Mouse (Mus musculus) lung, postnatal 14 days (tissue): ENCODE measurements around the gene Gng3.
"Not testable (repeated sequence)": the region's sequence is repeated elsewhere in the genome, so short reads cannot be mapped to it uniquely, and the experiment has no call there.

Experiments used
- DNase-seq: peaks from one replicate; pipeline ENCODE4 v3.0.0; 2021

Gng3 gene

DNA sequence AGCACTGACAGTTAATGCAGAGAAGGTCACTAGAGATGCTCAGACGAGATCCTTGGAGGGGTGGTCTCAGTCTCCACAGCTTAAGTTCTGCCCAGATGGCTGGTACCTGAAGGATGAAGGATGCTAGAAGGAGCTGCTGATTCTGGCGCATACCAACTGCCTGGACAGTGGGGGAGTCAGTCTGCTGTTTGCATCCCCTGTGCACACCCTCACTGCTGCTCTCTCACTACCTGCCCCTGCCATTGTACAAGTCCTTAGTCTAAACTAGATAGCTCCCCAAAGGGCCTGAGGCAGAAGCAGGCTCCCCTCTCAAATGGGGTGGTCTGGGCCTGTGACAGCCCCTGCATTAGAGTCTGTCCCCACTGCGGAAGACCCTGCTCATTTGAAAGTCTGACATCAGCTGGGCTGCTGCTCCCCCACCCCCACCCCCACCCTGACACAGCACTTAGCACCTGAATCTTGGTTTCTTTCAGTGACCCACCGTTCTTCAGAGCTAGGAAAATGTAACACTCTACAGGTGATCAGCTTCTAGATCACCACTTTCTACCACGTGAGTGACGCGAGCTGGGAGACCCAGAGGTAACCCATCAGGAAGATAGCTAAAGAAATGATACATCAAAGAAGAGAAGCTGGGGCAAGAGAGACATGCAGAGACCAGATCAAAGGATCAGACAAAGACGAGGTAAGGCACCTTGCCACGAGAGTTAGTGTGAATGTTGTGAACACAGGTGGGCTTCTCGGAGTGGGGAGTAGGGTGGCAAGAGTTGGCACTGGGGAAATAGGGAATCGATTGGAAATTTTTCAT is at the start of gene Gng3:
Gene Gng3, minus strand, starts transcription at position 92 of the 805 bp plus-strand sequence.
- no peak for DNase-seq

- no peak for DNase-seq
Observed at GRCm38 (mm10) chr19:8887585-8888463, 48.8 kb upstream of the Gng3 start.

- no peak for DNase-seq
Observed at GRCm38 (mm10) chr19:8886916-8887584, 48.1 kb upstream of the Gng3 start.

- no peak for DNase-seq
Observed at GRCm38 (mm10) chr19:8883616-8884015, 44.6 kb upstream of the Gng3 start, which contains the start of the genes Lbhd1 and Gm49403. Gene Lbhd1 (plus strand): TSS chr19:8883732. Gene Gm49403 (plus strand): TSS chr19:8883930.

DNA sequence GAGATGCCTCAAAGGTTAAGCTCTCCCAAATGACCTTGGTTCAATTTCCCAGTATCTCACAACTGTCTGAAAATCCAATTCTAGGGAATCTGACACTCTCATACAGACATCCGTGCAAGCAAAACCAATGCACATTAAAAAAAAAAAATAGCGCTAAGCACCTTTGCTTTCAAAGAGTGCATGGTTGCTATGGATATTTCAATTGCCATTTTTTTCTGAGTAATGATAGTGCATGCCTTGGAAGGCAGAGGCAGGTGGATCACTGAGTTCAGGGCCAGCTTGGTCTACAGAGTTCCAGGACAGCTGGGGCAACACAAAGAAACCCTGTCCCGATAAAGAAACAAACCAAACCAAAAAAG is 42.0 kb upstream of the Gng3 start:
- no peak for DNase-seq

GRCm38 (mm10) chr19:8880311-8881033 is 41.5 kb upstream of the Gng3 start, which contains the start of gene Uqcc3:
Gene Uqcc3 (minus strand): TSS chr19:8880923.
- DNase-seq, result peak; percentile 90

DNA sequence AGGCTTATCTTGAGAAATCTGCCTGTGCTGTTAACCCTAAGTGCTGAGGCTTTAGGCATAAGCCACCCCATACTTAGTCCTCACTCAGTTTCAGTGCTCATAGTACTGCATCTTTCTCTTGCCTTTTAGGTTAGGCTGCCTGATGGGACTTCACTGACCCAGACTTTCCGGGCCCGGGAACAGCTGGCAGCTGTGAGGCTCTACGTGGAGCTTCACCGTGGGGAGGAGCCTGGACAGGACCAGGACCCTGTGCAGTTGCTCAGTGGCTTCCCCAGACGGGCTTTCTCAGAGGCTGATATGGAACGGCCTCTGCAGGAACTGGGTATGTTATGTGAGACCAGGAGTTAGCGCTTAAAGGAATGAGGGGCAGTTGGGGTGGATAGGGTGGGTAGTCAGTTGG is 36.0 kb upstream of the Gng3 start:
- DNase-seq, result no peak

- DNase-seq, result no peak
Observed at GRCm38 (mm10) chr19:8872266-8872840, 33.4 kb upstream of the Gng3 start.

DNA sequence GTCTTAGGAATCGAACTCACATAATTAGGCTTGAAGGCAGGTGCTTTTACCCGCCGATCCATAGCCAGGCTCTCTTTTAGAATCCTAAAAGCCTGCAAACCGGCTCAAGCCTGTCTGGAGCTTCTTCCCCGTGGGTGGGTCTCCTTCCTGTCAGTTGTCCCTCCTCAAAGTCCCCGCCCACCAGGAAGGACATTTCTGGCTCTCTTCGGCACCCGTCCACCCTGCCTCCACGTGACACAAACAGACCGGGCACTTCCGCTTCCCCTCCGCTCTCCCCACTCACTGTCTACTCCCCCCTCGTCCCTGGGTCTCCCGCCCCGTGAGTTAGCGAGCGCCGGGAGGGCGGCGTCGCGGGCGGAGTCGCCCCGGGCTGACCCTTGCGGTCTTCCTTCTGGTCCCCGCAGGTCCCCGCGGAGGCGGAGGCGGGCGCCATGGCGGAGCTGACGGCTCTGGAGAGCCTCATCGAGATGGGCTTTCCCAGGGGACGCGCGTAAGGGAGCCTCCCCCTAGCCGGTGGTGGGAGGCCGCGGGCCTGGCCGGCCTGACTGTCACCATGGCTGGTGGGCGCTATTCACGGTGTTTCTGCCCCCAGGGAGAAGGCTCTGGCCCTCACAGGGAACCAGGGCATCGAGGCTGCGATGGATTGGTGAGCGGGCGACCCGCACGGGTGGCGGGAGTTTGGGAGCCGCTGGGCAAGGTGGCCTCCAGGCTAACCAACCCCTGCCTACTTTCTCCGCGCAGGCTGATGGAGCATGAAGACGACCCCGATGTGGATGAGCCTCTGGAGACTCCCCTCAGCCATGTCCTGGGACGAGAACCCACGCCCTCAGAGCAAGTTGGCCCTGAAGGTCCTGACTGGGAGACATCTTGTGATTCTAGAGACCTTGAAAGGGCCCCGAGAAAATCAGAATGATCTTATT is 32.5 kb upstream of the Gng3 start, which contains the start of gene Ubxn1:
Gene Ubxn1, plus strand, starts transcription at position 230 of the 920 bp plus-strand sequence.
- DNase-seq, result peak; percentile 96

DNA sequence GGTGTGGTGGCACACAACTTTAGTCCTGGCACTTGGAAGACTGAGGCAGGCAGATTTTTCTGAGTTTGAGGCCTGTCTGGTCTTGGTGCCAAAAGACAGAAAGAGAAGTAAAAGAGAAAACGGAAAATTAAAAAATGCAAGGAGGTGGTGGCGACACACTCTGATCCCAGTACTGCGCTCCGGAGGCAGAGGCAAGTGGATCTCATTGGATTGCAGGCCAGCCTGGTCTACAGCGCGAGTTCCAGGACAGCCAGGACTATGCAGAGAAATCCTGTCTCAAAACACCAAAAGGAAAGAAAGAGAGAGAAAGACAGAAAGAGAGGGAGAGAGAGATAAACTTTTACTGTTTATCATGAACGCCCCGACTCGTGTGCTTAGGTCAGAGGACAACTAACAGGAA is 31.8 kb upstream of the Gng3 start:
- no peak for DNase-seq

- not testable (repeated sequence) for DNase-seq
Observed at GRCm38 (mm10) chr19:8870381-8870780, 31.4 kb upstream of the Gng3 start.

GRCm38 (mm10) chr19:8864265-8864664 is 25.3 kb upstream of the Gng3 start:
- no peak for DNase-seq

DNA sequence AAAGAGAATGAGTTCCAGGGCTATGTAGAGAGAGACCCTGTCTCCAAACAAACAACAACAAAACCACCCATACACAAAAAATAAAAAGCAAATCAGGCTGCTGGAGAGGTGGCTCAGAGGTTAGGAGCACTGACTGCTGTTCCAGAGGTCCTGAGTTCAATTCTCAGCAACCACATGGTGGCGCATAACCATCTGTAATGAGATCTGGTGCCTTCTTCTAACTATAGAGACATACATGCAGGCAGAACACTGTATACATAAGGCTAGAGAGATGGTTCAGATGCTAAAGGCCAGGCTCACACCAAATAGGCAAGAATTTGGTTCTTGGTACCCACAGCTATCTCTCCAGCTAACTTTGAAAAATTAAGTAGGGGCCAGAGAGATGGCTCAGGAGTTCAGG is 20.0 kb upstream of the Gng3 start:
- peak; percentile 52 for DNase-seq

GRCm38 (mm10) chr19:8857689-8858088 is 18.7 kb upstream of the Gng3 start:
- peak; percentile 75 for DNase-seq

DNA sequence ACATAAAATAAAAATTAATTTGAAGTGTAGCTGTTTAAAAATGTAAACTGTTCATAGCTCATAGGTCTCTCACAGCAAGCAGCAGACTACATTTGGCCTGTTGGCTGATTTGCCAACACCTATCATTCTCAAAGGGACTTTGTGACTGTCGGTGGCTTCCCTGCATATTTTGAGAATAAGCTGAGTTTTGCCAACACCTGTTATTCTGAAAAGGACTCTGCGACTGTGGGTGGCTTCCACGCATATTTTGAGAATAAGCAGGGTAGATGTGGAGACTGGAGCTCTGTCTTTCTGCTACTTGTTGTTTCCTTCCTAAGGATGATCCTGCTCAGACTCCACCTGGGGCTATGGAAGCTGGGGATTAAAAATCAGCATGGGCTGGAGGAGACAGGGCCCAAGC is 14.1 kb upstream of the Gng3 start:
- DNase-seq, result no peak

DNA sequence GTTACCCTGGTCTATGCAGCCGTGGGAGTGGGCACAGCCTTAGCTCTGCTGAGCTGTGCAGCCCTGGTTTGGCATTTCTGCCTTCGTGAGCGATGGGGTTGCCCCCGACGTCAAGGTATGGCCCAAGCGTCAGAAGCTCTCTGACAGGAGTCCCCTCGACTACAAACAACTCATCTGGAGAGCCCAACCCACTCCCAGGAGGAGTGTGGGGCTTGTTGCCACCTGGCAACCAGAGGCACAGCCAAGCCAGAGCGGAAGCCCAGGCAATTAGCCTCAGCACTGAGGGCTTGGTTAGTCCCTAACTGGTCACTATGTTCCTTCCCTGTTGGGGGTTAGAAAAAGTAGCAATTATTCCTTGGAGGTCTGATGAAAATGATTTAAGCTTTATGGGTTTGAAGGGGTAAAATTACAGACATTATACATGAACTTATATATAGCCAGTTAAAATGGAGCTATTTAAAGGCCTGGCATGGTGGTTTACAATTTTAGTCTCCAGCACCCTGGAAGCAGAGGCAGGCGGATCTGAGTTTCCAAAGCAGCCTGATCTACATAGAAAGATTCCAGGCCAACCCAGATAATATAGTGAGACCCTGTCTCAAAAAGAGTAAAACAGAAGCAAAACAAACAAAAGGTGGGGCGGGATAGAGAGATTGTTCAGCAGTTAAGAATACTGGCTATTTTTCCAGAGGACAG is 13.4 kb upstream of the Gng3 start:
- DNase-seq, result no peak

GRCm38 (mm10) chr19:8851639-8852038 is 12.6 kb upstream of the Gng3 start:
- peak; percentile 26 for DNase-seq

DNA sequence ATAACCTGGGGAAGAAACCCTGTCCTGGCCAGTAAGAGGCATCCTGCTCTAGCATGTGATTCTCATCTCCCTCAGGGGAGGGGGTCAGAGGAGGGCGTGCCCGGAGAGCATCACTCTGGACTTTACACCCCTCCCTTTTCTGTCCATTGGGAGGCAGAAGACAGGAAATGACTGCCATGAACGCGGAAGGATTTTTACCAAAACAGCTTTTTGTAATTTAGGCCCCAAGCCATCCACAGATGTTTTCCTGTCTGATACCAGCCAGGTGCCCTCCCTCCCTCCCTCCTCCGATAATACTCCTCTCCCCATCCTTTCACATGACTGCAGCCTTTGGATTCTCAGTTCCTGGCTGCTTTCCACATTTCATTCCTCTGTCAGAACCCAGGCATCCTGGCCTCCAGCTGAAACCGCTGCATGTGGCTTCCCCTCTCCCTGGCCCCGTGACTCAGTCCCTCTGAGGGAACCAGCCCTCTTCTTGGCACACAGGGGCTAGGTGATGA is 11.5 kb upstream of the Gng3 start, which contains the start of gene Lrrn4cl:
Gene Lrrn4cl, plus strand, starts transcription at position 367 of the 500 bp plus-strand sequence.
- no peak for DNase-seq

- DNase-seq, result no peak
Observed at GRCm38 (mm10) chr19:8848356-8848755, 9.4 kb upstream of the Gng3 start.
